Mouse (Mus musculus) kidney, postnatal 0 days (tissue): ENCODE measurements at regions not wholly inside any gene's neighbourhood (a gene's known extent, or its start where the extent isn't known, plus 50 kb on each side); places are given as distances from the start of the nearest gene placed in this dataset.

Source experiments
- ATAC-seq: fragments of 200-750 bp; cut with Nextera tagmentation; replicated peaks from 2 replicates; pipeline ENCODE4 v1.8.0; 2017; ENCODE audit warnings: low read depth, moderate number of reproducible peaks, moderate TSS enrichment, moderate library complexity; ENCODE audit not compliant: low FRiP score
- DNase-seq: peaks from one replicate; pipeline ENCODE4 v3.0.0-alpha.2; 2016; ENCODE audit warnings: low spot score
- H3K27ac ChIP-seq: fragments of 300-500 bp; sonication (generic); 2 replicates; pipeline ENCODE4 v1.5.1; 2014; ENCODE audit warnings: mild to moderate bottlenecking
- H3K27me3 ChIP-seq: fragments of 300-500 bp; sonication (generic); 2 replicates; pipeline ENCODE4 v1.6.1; 2014; ENCODE audit warnings: low read length, mixed read lengths; ENCODE audit not compliant: insufficient read depth
- H3K36me3 ChIP-seq: fragments of 300-500 bp; sonication (generic); 2 replicates; pipeline ENCODE4 v1.6.1; 2014; ENCODE audit warnings: low read length, mixed read lengths; ENCODE audit not compliant: insufficient read depth
- H3K4me1 ChIP-seq: fragments of 300-500 bp; sonication (generic); replicated peaks from 2 replicates; pipeline ENCODE4 v1.6.1; 2014; ENCODE audit warnings: antibody characterized with exemption, low read length, mixed read lengths; ENCODE audit not compliant: insufficient read depth
- H3K4me2 ChIP-seq: fragments of 300-500 bp; sonication (generic); 2 replicates; pipeline ENCODE4 v1.6.1; 2014; ENCODE audit warnings: mild to moderate bottlenecking, low read length, moderate library complexity, mixed read lengths
- H3K4me3 ChIP-seq: fragments of 300-500 bp; sonication (generic); replicated peaks from 2 replicates; pipeline ENCODE4 v1.5.1; 2014; ENCODE audit warnings: low read depth, low read length
- H3K9ac ChIP-seq: fragments of 300-500 bp; sonication (generic); 2 replicates; pipeline ENCODE4 v1.6.1; 2014; ENCODE audit warnings: low read depth, low read length
- H3K9me3 ChIP-seq: fragments of 300-500 bp; sonication (generic); replicated peaks from 2 replicates; pipeline ENCODE4 v1.6.1; 2016; ENCODE audit warnings: low read length, inconsistent platforms, mixed read lengths
- CTCF ChIP-seq: IDR thresholded peaks from 2 replicates; pipeline ENCODE4 v1.5.1; 2016; ENCODE audit warnings: antibody characterized with exemption, low read depth, mild to moderate bottlenecking, moderate library complexity
- WGBS: fragments of 180-500 bp; shearing (Covaris S2); extraction: QIAGEN DNeasy Blood & Tissue Kit; methylation state at CpG from one replicate; pipeline ENCODE4 v1.1.7; 2014; 5-methylcytosine and 5-hydroxymethylcytosine counted together

DNA sequence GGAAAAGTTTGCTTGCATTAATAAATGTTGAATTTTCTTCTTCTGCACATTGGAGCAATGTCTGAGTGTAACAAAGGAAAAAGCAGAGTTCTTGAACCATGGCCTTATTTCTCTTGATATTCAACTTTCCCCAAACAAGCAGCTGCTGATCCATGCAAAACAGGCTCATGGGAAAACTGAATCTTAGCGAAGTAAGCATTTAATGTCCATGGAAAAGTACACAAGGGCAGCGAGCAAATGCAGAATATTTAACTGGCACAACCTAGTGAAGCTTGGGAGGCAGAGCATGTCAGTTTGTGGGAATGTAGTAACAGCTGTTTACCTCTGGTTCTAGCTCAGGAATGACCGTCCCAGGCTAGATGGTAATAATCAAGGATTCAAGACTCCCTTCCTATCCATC, 766.7 kb downstream of the Nr2f2 start:
- H3K4me2 ChIP-seq, result no peak overlapping the region
- WGBS, result 43% methylated on average over 3 of the region's 3 CpGs
- no peak overlapping the region for H3K9ac ChIP-seq

GRCm38 (mm10) chr7:69585716-69586115, 780.8 kb downstream of the Nr2f2 start:
- Histone ChIP-seq H3K27ac (no peak overlapping the region), H3K4me2 (no peak overlapping the region), H3K27me3 (no peaks in the 10 kb centered on the region), H3K9me3 (no peaks in the 10 kb centered on the region), H3K4me1 (no peaks in the 10 kb centered on the region), H3K4me3 (no peak overlapping the region), H3K9ac (no peak overlapping the region), H3K36me3 (no peaks in the 10 kb centered on the region)
- WGBS, result 49% methylated on average over 6 of the region's 6 CpGs
- TF ChIP-seq CTCF, result peak; percentile 38; the same call in 1 of the 2 replicates
- peak; percentile 21 for DNase-seq
- ATAC-seq, result no peak

More for the DNA sequence above, 766.7 kb downstream of the Nr2f2 start:
- Histone ChIP-seq H3K27ac (no peak overlapping the region), H3K4me1 (no peaks in the 10 kb centered on the region), H3K9me3 (no peaks in the 10 kb centered on the region), H3K4me3 (no peak overlapping the region), H3K36me3 (no peaks in the 10 kb centered on the region), H3K27me3 (no peaks in the 10 kb centered on the region)
- DNase-seq (no peak), ATAC-seq (no peak)
- no peak for TF ChIP-seq CTCF

DNA sequence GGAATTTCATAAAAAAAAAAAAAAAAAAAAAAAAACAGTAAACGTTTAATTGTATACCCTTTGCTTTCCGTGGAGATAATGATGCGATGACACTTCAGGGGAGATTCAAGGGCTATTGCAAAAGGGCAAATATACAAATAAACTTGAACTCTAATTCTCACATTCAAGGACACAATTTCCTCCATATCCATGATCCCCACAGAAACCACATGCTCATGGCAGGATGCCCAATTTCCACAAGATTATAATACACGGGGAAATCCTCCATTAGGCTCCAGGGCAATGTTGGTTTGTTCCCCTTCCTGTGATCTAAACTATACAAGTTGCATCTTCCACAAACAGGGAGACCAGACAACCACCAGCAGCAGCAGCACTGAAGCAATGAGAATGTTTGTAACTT, 781.4 kb downstream of the Nr2f2 start:
- no peak overlapping the region for H3K4me2 ChIP-seq
- H3K4me3 ChIP-seq, result no peak overlapping the region
- 75% methylated on average over 4 of the region's 4 CpGs for WGBS
- no peaks in the 10 kb centered on the region for H3K4me1 ChIP-seq
- no peaks in the 10 kb centered on the region for H3K27me3 ChIP-seq
- DNase-seq (no peak), ATAC-seq (no peak)
- H3K36me3 ChIP-seq, result no peaks in the 10 kb centered on the region
- no peak overlapping the region for H3K27ac ChIP-seq
- TF ChIP-seq CTCF, result no peak
- H3K9me3 ChIP-seq, result no peaks in the 10 kb centered on the region
- no peak overlapping the region for H3K9ac ChIP-seq

GRCm38 (mm10) chr7:69584516-69584915, 782.0 kb downstream of the Nr2f2 start:
- DNase-seq, result no peak

DNA sequence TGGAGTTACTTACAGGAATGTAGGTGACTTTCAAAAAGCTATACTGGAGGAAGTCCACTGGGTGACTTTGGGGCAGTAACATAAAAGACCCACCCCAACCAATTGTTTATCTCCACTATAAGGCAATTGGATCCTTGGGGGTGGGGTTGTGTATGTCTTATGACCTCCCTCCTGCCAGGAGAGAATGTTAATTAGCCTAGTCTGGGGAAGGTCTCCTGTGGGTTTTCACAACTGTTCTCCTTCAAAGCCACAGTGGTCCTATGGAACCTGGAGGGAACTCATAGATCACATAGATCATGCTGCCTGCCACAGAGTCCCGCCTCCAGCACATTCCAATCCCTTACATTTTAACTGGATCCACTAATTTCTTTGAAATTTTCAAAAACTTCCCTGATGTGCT, 782.6 kb downstream of the Nr2f2 start:
- Histone ChIP-seq H3K27ac (no peak overlapping the region), H3K4me2 (no peak overlapping the region), H3K4me1 (no peaks in the 10 kb centered on the region), H3K36me3 (no peaks in the 10 kb centered on the region), H3K9ac (no peak overlapping the region), H3K27me3 (no peaks in the 10 kb centered on the region), H3K4me3 (no peak overlapping the region), H3K9me3 (no peaks in the 10 kb centered on the region)
- no peak for TF ChIP-seq CTCF
- ATAC-seq, result no peak
- WGBS, result 38% methylated on average over 1 of the region's 1 CpGs
- no peak for DNase-seq

More at GRCm38 (mm10) chr7:69584516-69584915, 782.0 kb downstream of the Nr2f2 start:
- Histone ChIP-seq H3K4me3 (no peak overlapping the region), H3K27ac (no peak overlapping the region), H3K4me2 (no peak overlapping the region), H3K9ac (no peak overlapping the region), H3K27me3 (no peaks in the 10 kb centered on the region), H3K36me3 (no peaks in the 10 kb centered on the region), H3K9me3 (no peaks in the 10 kb centered on the region), H3K4me1 (no peaks in the 10 kb centered on the region)
- no peak for TF ChIP-seq CTCF
- WGBS, result 63% methylated on average over 2 of the region's 2 CpGs
- no peak for ATAC-seq

- Histone ChIP-seq H3K27ac (no peak overlapping the region), H3K36me3 (no peaks in the 10 kb centered on the region), H3K4me3 (no peak overlapping the region), H3K27me3 (no peaks in the 10 kb centered on the region), H3K4me1 (no peaks in the 10 kb centered on the region), H3K4me2 (no peak overlapping the region), H3K9me3 (no peaks in the 10 kb centered on the region), H3K9ac (no peak overlapping the region)
- ATAC-seq (no peak), DNase-seq (no peak)
- WGBS, result 76% methylated on average over 6 of the region's 6 CpGs
- TF ChIP-seq CTCF, result no peak
Measured at GRCm38 (mm10) chr7:69581668-69582067, 784.9 kb downstream of the Nr2f2 start.
